Mouse (Mus musculus) hindbrain, embryonic 16.5 days (tissue): ENCODE data around the gene Mep1a. TPM values are rescaled to one million over a fixed set of nuclear protein-coding genes. Genes with fewer than 3 reads are reported as not detected.
A peak's percentile ranks its signal among the peaks of the same experiment; 100 is the strongest.

ENCODE experiments used
- ATAC-seq: fragments of 200-750 bp; cut with Nextera tagmentation; 2 replicates; pipeline ENCODE4 v1.8.0; 2017; ENCODE audit warnings: moderate TSS enrichment, moderate library complexity
- H3K27ac ChIP-seq: fragments of 300-500 bp; sonication (generic); 2 replicates; pipeline ENCODE4 v1.5.1; 2014; ENCODE audit warnings: low read depth, mild to moderate bottlenecking, control low read depth, low read length, moderate library complexity
- H3K27me3 ChIP-seq: fragments of 300-500 bp; sonication (generic); replicated peaks from 2 replicates; pipeline ENCODE4 v1.6.1; 2014; ENCODE audit warnings: low read length; ENCODE audit not compliant: control insufficient read depth, insufficient read depth
- H3K36me3 ChIP-seq: fragments of 300-500 bp; sonication (generic); 2 replicates; pipeline ENCODE4 v1.6.1; 2014; ENCODE audit warnings: mild to moderate bottlenecking, low read length, moderate library complexity, mixed read lengths; ENCODE audit not compliant: control insufficient read depth, insufficient read depth
- H3K4me1 ChIP-seq: fragments of 300-500 bp; sonication (generic); 2 replicates; pipeline ENCODE4 v1.6.1; 2014; ENCODE audit warnings: low read depth, low read length; ENCODE audit not compliant: control insufficient read depth, insufficient read depth
- H3K4me2 ChIP-seq: fragments of 300-500 bp; sonication (generic); 2 replicates; pipeline ENCODE4 v1.6.1; 2014; ENCODE audit warnings: mild to moderate bottlenecking, low read length, control low read depth, moderate library complexity
- H3K4me3 ChIP-seq: fragments of 300-500 bp; sonication (generic); 2 replicates; pipeline ENCODE4 v1.5.1; 2014; ENCODE audit warnings: mild to moderate bottlenecking, low read length, control low read depth, moderate library complexity
- H3K9ac ChIP-seq: fragments of 300-500 bp; sonication (generic); 2 replicates; pipeline ENCODE4 v1.6.1; 2014; ENCODE audit warnings: low read depth, mild to moderate bottlenecking, control low read depth, low read length, moderate library complexity
- H3K9me3 ChIP-seq: fragments of 300-500 bp; sonication (generic); 2 replicates; pipeline ENCODE4 v1.6.1; 2014; ENCODE audit warnings: mild to moderate bottlenecking, low read length, moderate library complexity; ENCODE audit not compliant: control insufficient read depth
- WGBS: fragments of 180-500 bp; shearing (Covaris S2); extraction: QIAGEN DNeasy Blood & Tissue Kit; methylation state at CpG from one replicate; pipeline ENCODE4 v1.1.7; 2014; 5-methylcytosine and 5-hydroxymethylcytosine counted together
- polyA plus RNA-seq: library from polyadenylated mRNA; unstranded; fragments of >200 nt; fragmentation: Nextera tagmentation; extraction: Ambion mirVana; gene quantifications from 2 replicates; pipeline ENCODE4 v1.2.1, GENCODE M21; 2015

The Mep1a gene
- polyA plus RNA-seq, 1 experiment from 2014 or later = 0.20 TPM

GRCm38 (mm10) chr17:43459737-43460230, 42.8 kb downstream of the Mep1a start:
- H3K4me2 ChIP-seq = no peak overlapping the region; the same call in 1 of the 2 replicates

DNA sequence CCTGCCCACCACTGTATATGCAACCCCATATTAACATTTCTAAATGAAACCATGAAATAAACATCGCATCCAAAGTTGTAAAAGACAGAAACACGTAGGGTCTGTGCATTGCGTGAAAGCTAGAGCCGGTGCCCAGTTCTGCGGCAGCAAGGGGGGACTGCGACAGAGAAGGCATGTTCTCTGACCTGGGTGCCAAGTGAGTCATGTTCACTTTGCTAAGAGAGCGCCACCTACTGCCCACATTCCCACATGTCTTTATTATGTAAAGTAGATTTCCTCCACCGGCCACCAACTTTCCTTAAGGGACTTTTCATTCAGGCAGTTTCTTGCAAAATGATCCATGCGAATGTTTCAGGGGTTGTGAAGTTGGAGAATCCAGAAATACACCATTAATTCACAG, 44.0 kb downstream of the Mep1a start:
- Histone ChIP-seq H3K4me3 (no peak overlapping the region), H3K4me1 (no peaks in the 10 kb centered on the region; the same call in 1 of the 2 replicates), H3K4me2 (no peak overlapping the region), H3K9ac (no peak overlapping the region), H3K36me3 (no peaks in the 10 kb centered on the region), H3K27ac (no peak overlapping the region), H3K27me3 (no peaks in the 10 kb centered on the region; the same call in 1 of the 2 replicates), H3K9me3 (no peaks in the 10 kb centered on the region)
- 11% methylated on average over 9 of the region's 9 CpGs for WGBS
- peak; percentile 62 for ATAC-seq

More at GRCm38 (mm10) chr17:43459737-43460230, 42.8 kb downstream of the Mep1a start:
- Histone ChIP-seq H3K27ac (no peak overlapping the region), H3K4me3 (no peak overlapping the region), H3K9me3 (no peaks in the 10 kb centered on the region), H3K36me3 (no peaks in the 10 kb centered on the region), H3K27me3 (no peaks in the 10 kb centered on the region; the same call in 1 of the 2 replicates), H3K4me1 (no peaks in the 10 kb centered on the region; the same call in 1 of the 2 replicates), H3K9ac (no peak overlapping the region)
- peak; percentile 37; the same call in 1 of the 2 replicates for ATAC-seq
- 79% methylated on average over 12 of the region's 12 CpGs for WGBS

- WGBS = 92% methylated on average over 1 of the region's 1 CpGs
- Histone ChIP-seq H3K9ac (no peak overlapping the region), H3K36me3 (no peaks in the 10 kb centered on the region), H3K27ac (no peak overlapping the region), H3K27me3 (no peaks in the 10 kb centered on the region), H3K4me1 (no peaks in the 10 kb centered on the region), H3K4me3 (no peak overlapping the region), H3K4me2 (no peak overlapping the region), H3K9me3 (no peaks in the 10 kb centered on the region)
- ATAC-seq = no peak
Measured at GRCm38 (mm10) chr17:43451216-43451615, 51.4 kb downstream of the Mep1a start.

- Histone ChIP-seq H3K4me3 (no peak overlapping the region), H3K27me3 (no peaks in the 10 kb centered on the region), H3K27ac (no peak overlapping the region), H3K4me2 (no peak overlapping the region), H3K9ac (no peak overlapping the region), H3K36me3 (no peaks in the 10 kb centered on the region), H3K4me1 (no peaks in the 10 kb centered on the region), H3K9me3 (no peaks in the 10 kb centered on the region)
- no peak for ATAC-seq
- 63% methylated on average over 8 of the region's 8 CpGs for WGBS
Measured at GRCm38 (mm10) chr17:43434485-43434884, 68.1 kb downstream of the Mep1a start.

DNA sequence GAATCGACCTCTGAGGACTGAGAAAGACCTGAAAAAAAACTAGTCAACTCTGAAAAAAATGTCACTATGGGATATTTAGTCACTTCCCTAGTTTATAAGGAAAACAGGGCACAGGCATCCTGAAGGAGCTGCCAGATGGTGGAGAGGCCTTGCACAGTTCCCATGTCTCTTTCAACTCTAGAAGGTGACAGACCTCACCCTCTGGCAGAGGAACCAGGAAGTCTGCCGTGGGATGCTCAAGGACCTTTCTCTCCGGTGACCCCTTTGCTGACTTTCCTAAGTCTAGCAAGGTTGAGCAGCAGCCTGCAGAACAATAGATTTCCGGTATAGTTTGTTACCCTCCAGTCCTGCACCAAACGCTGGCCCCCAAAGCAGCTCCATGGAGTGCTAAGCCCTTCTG, 70.9 kb downstream of the Mep1a start:
- 76% methylated on average over 5 of the region's 5 CpGs for WGBS

More for the DNA sequence above, 70.9 kb downstream of the Mep1a start:
- H3K9me3 ChIP-seq = no peaks in the 10 kb centered on the region
- ATAC-seq = no peak
- H3K36me3 ChIP-seq = no peaks in the 10 kb centered on the region
- H3K4me1 ChIP-seq = no peaks in the 10 kb centered on the region
- H3K27me3 ChIP-seq = no peaks in the 10 kb centered on the region
- no peak overlapping the region for H3K4me3 ChIP-seq
- no peak overlapping the region for H3K9ac ChIP-seq
- H3K4me2 ChIP-seq = no peak overlapping the region
- no peak overlapping the region for H3K27ac ChIP-seq

Other genes starting within 250 kb of the Mep1a start
- not detected in 2 replicates for gene Adgrf1, start 232.5 kb downstream of the Mep1a start, polyA plus RNA-seq
- 8.0 and 10.4 TPM in 2 replicates for gene Adgrf5, start 142.4 kb downstream of the Mep1a start, polyA plus RNA-seq
- gene Ankrd66, start 40.8 kb upstream of the Mep1a start, polyA plus RNA-seq = 1.1 and 1.3 TPM in 2 replicates
- 148 and 226 TPM in 2 replicates for gene Pla2g7, start 65.3 kb upstream of the Mep1a start, polyA plus RNA-seq
- 0.46 and 0.79 TPM in 2 replicates for gene Tdrd6, start 127.5 kb upstream of the Mep1a start, polyA plus RNA-seq
- gene Slc25a27, start 164.4 kb upstream of the Mep1a start, polyA plus RNA-seq = 97.4 and 99.1 TPM in 2 replicates
- 15.1 and 16.0 TPM in 2 replicates for gene Cyp39a1, start 164.6 kb upstream of the Mep1a start, polyA plus RNA-seq